Mouse (Mus musculus) embryonic fibroblast, embryonic 13.5 days (primary cell): ENCODE measurements around the gene Ralgps2. TPM values are rescaled to one million over a fixed set of nuclear protein-coding genes. Genes with fewer than 3 reads are reported as not detected.

Source experiments
- H3K27ac ChIP-seq: 2 replicates; pipeline ENCODE4 v1.5.1; 2012; ENCODE audit warnings: low read length, control low read depth, inconsistent platforms; ENCODE audit not compliant: insufficient read depth
- H3K4me1 ChIP-seq: 2 replicates; pipeline ENCODE4 v1.6.1; 2011; ENCODE audit warnings: low read length; ENCODE audit not compliant: control insufficient read depth, insufficient read depth
- H3K4me3 ChIP-seq: 2 replicates; pipeline ENCODE4 v1.5.1; 2011; ENCODE audit warnings: mild to moderate bottlenecking, control low read depth, low read length; ENCODE audit not compliant: insufficient read depth
- CTCF ChIP-seq: IDR thresholded peaks from 2 replicates; pipeline ENCODE4 v1.5.1; 2011; ENCODE audit warnings: mild to moderate bottlenecking, control low read depth, low read length, moderate library complexity, borderline replicate concordance; ENCODE audit not compliant: insufficient read depth
- POLR2A ChIP-seq: IDR thresholded peaks from 2 replicates; pipeline ENCODE4 v1.6.1; 2011; ENCODE audit warnings: low read depth, mild to moderate bottlenecking, control low read depth, low read length, moderate library complexity
- polyA plus RNA-seq: library from polyadenylated mRNA; stranded (reverse); fragments of >200 nt; gene quantifications from 2 replicates; pipeline ENCODE4 v1.2.4, GENCODE M21; 2011; ENCODE audit warnings: low read depth; ENCODE audit not compliant: missing spikeins, insufficient read length

Gene Ralgps2
- polyA plus RNA-seq, 1 experiment: 10.7 TPM

- Histone ChIP-seq H3K4me3 (no peak overlapping the region), H3K4me1 (no peaks in the 10 kb centered on the region), H3K27ac (no peak overlapping the region)
- TF ChIP-seq CTCF (no peak), POLR2A (no peak)
Observed at GRCm38 (mm10) chr1:156909866-156910265, 29.6 kb downstream of the Ralgps2 start.

GRCm38 (mm10) chr1:156909265-156909664 lies 30.2 kb downstream of the Ralgps2 start:
- no peak overlapping the region for H3K27ac ChIP-seq
- H3K4me1 ChIP-seq: no peaks in the 10 kb centered on the region
- TF ChIP-seq POLR2A (no peak), CTCF (no peak)
- H3K4me3 ChIP-seq: no peak overlapping the region

GRCm38 (mm10) chr1:156905660-156906059 lies 33.8 kb downstream of the Ralgps2 start:
- Histone ChIP-seq H3K27ac (no peak overlapping the region), H3K4me3 (no peak overlapping the region), H3K4me1 (no peaks in the 10 kb centered on the region)
- TF ChIP-seq POLR2A (no peak), CTCF (no peak)

GRCm38 (mm10) chr1:156903899-156904298 lies 35.5 kb downstream of the Ralgps2 start:
- no peaks in the 10 kb centered on the region for H3K4me1 ChIP-seq
- no peak overlapping the region for H3K4me3 ChIP-seq
- H3K27ac ChIP-seq: no peak overlapping the region
- TF ChIP-seq CTCF (no peak), POLR2A (no peak)

GRCm38 (mm10) chr1:156901689-156902088 lies 37.7 kb downstream of the Ralgps2 start:
- no peak for TF ChIP-seq POLR2A
- no peak for TF ChIP-seq CTCF
- H3K4me3 ChIP-seq: no peak overlapping the region

GRCm38 (mm10) chr1:156891561-156891960 lies 47.9 kb downstream of the Ralgps2 start:
- H3K4me3 ChIP-seq: no peak overlapping the region
- TF ChIP-seq POLR2A: no peak
- TF ChIP-seq CTCF: no peak
- no peaks in the 10 kb centered on the region for H3K4me1 ChIP-seq
- no peak overlapping the region for H3K27ac ChIP-seq

More at GRCm38 (mm10) chr1:156901689-156902088, 37.7 kb downstream of the Ralgps2 start:
- Histone ChIP-seq H3K27ac (no peak overlapping the region), H3K4me1 (no peaks in the 10 kb centered on the region)

GRCm38 (mm10) chr1:156888830-156889229 lies 50.6 kb downstream of the Ralgps2 start:
- Histone ChIP-seq H3K4me1 (no peaks in the 10 kb centered on the region), H3K27ac (no peak overlapping the region), H3K4me3 (no peak overlapping the region)
- no peak for TF ChIP-seq POLR2A
- no peak for TF ChIP-seq CTCF

GRCm38 (mm10) chr1:156885879-156886278 lies 53.5 kb downstream of the Ralgps2 start:
- no peaks in the 10 kb centered on the region for H3K4me1 ChIP-seq
- no peak overlapping the region for H3K27ac ChIP-seq
- no peak for TF ChIP-seq CTCF
- no peak for TF ChIP-seq POLR2A
- H3K4me3 ChIP-seq: no peak overlapping the region

- no peak for TF ChIP-seq POLR2A
- TF ChIP-seq CTCF: no peak
- Histone ChIP-seq H3K4me3 (no peak overlapping the region), H3K27ac (no peak overlapping the region), H3K4me1 (no peaks in the 10 kb centered on the region)
Observed at GRCm38 (mm10) chr1:156884782-156885181, 54.6 kb downstream of the Ralgps2 start.

- H3K27ac ChIP-seq: no peak overlapping the region
- H3K4me1 ChIP-seq: no peaks in the 10 kb centered on the region
- no peak overlapping the region for H3K4me3 ChIP-seq
- TF ChIP-seq POLR2A (no peak), CTCF (no peak)
Observed at GRCm38 (mm10) chr1:156870616-156871015, 68.8 kb downstream of the Ralgps2 start.

GRCm38 (mm10) chr1:156870028-156870427 lies 69.4 kb downstream of the Ralgps2 start:
- TF ChIP-seq POLR2A: no peak
- TF ChIP-seq CTCF: no peak
- Histone ChIP-seq H3K27ac (no peak overlapping the region), H3K4me1 (no peaks in the 10 kb centered on the region), H3K4me3 (no peak overlapping the region)
